Mouse (Mus musculus): ENCODE results near the gene Manf. TPM values are rescaled to one million over a fixed set of nuclear protein-coding genes. Genes with fewer than 3 reads are reported as not detected.
A peak's percentile ranks its signal among the peaks of the same experiment; 100 is the strongest.

Manf gene
- polyA plus RNA-seq, 1 experiment from 2014 or later, result 360 TPM

DNA sequence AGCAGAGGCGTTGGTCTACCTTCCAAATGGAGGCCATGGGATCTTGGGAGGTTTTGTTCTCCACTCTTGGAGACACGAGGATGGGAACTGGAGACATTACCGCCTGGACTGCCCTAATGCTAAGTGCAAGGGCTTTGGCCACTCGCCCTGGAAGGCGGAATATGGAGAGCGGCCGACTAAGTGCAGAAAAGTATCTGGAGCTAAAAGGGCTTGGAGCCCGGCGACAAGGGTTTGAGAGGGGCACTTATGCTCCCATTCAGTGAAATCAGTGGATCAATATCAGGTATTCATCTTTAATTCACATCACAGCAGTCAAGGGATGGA is 735 bp upstream of the Manf start:
- no peaks in the 10 kb centered on the region for H3K9me3 ChIP-seq
- WGBS, result under 1% methylated on average over 9 of the region's 9 CpGs
- H3K27ac ChIP-seq, result peak overlapping the region; percentile 97
- peaks cover 16% of the 10 kb centered on the region for H3K36me3 ChIP-seq
- H3K4me1 ChIP-seq (replicated peaks), result peaks cover 26% of the 10 kb centered on the region
- H3K4me3 ChIP-seq (replicated peaks), result peak overlapping the region; percentile 88
- peak overlapping the region; percentile 89 for H3K4me2 ChIP-seq (replicated peaks)
- no peaks in the 10 kb centered on the region for H3K27me3 ChIP-seq (replicated peaks)
- H3K9ac ChIP-seq, result peak overlapping the region; percentile 72
- no peak for ATAC-seq

- H3K4me2 ChIP-seq (replicated peaks), result peak overlapping the region; percentile 59
- H3K4me1 ChIP-seq (replicated peaks), result peaks cover 28% of the 10 kb centered on the region
- H3K9ac ChIP-seq, result peak overlapping the region; percentile 94
- ATAC-seq, result no peak
- H3K9me3 ChIP-seq, result no peaks in the 10 kb centered on the region
- H3K4me3 ChIP-seq (replicated peaks), result peak overlapping the region; percentile 88
- peaks cover 16% of the 10 kb centered on the region for H3K36me3 ChIP-seq
- 1% methylated on average over 17 of the region's 17 CpGs for WGBS
- H3K27me3 ChIP-seq (replicated peaks), result no peaks in the 10 kb centered on the region
- H3K27ac ChIP-seq, result peak overlapping the region; percentile 86
Observed at GRCm38 (mm10) chr9:106891341-106891741, 438 bp downstream of the Manf start.

DNA sequence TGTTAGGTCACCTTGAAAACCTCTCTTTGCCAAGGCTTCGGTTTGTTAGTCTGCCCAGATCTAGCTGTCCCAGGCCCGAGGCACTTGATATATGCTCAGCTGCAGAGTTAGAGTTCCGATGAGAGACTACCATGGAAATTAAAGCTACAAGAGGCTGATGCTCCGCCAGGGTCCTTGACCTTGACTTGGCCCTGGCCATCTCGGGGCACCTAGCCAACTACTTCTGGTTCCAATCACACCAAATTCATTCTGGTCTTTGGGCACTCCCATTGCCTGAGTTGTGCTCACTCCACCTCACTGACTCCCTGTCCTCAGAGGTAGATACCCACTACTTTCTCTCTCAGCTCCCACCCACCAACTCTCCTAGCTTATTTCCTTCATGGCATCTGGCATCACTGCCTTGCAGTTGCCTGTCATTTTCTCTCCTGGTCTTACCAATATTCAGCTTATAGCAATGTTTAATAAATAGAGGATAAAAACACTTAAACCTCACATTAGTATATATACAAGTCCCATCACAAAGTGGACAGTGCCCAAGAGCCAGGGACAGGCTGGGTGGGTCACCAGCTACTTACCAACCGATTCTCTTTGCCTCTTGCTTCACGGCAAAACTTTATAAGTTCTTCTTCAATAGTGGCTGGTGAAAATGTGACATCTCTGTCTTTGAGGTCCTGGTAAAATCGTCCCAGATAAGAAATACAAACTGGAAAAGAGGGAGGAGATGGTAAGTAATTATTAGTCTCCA is 1.1 kb downstream of the Manf start:
- ATAC-seq, result no peak
- Histone ChIP-seq H3K27me3 (replicated peaks) (no peaks in the 10 kb centered on the region), H3K4me2 (replicated peaks) (peak overlapping the region; percentile 59), H3K9ac (peak overlapping the region; percentile 94), H3K27ac (no peak overlapping the region), H3K36me3 (peaks cover 16% of the 10 kb centered on the region), H3K4me1 (replicated peaks) (peaks cover 28% of the 10 kb centered on the region), H3K9me3 (no peaks in the 10 kb centered on the region), H3K4me3 (replicated peaks) (peak overlapping the region; percentile 88)
- 62% methylated on average over 8 of the region's 8 CpGs for WGBS

DNA sequence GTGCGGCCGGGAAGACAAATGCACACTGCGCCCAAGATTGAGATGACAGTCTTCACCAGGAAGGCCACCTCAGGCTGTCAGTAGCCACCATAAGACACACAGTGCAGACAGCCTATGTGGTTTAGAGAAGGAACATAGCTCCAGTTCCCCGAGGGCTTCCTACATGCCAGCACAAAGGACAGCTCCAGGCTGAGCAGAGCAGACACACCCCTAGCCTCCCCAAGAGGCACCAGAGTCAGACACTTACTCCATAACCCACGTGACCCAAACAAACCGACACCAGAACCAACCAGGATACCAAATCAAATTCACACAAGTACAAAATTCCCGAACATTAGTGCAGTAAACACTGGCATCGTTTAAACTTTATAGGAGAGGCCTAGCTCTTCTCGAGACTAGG is 2.5 kb downstream of the Manf start:
- peaks cover 18% of the 10 kb centered on the region for H3K36me3 ChIP-seq
- WGBS, result 81% methylated on average over 9 of the region's 9 CpGs
- no peaks in the 10 kb centered on the region for H3K9me3 ChIP-seq
- no peak for ATAC-seq
- no peak overlapping the region for H3K27ac ChIP-seq
- H3K27me3 ChIP-seq (replicated peaks), result no peaks in the 10 kb centered on the region
- peaks cover 42% of the 10 kb centered on the region for H3K4me1 ChIP-seq (replicated peaks)
- H3K4me3 ChIP-seq (replicated peaks), result no peak overlapping the region
- 0 out of 2 replicates have a peak overlapping the region, but pooled peaks have one; percentile 59 for H3K4me2 ChIP-seq (replicated peaks)
- no peak overlapping the region for H3K9ac ChIP-seq

DNA sequence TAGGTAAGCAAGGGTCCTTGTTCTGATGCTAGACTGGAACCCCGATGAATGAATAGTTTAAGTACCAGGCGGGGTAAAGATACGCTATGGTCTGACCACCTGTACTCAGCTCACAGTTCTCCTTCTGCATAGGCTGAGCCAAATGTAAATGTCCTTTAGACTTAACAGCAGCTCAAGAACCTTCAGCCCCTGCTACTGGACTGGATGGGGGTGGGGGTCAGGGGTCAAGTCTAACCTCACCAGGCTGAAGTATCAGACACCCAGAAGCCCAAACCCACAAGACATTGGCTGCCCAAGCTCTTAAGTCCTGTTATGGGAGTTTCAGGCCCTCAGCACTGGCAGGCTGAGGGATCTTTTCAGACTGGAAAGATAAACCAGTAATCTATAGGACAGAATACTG is 3.4 kb downstream of the Manf start:
- Histone ChIP-seq H3K4me2 (replicated peaks) (no peak overlapping the region), H3K9ac (no peak overlapping the region), H3K4me3 (replicated peaks) (no peak overlapping the region), H3K36me3 (peaks cover 23% of the 10 kb centered on the region), H3K4me1 (replicated peaks) (peaks cover 49% of the 10 kb centered on the region), H3K27me3 (replicated peaks) (no peaks in the 10 kb centered on the region), H3K27ac (no peak overlapping the region), H3K9me3 (no peaks in the 10 kb centered on the region)
- no peak for ATAC-seq
- 98% methylated on average over 3 of the region's 3 CpGs for WGBS

- Histone ChIP-seq H3K27me3 (replicated peaks) (no peaks in the 10 kb centered on the region), H3K27ac (peak within 1 kb of the TSS; percentile 81), H3K36me3 (peaks cover 33% of the 10 kb centered on the region), H3K4me3 (replicated peaks) (peak within 1 kb of the TSS; percentile 91), H3K9me3 (no peaks in the 10 kb centered on the region), H3K9ac (peak within 1 kb of the TSS; percentile 93), H3K4me1 (replicated peaks) (peaks cover 52% of the 10 kb centered on the region), H3K4me2 (replicated peaks) (peak within 1 kb of the TSS; percentile 95)
- WGBS, result 2% methylated on average over 73 of the region's 101 CpGs
- ATAC-seq, result peak; percentile 85
Observed at GRCm38 (mm10) chr9:106886828-106887702, 4.7 kb downstream of the Manf start, which contains the start of gene Rbm15b. Rbm15b (minus strand) TSS chr9:106887428.

DNA sequence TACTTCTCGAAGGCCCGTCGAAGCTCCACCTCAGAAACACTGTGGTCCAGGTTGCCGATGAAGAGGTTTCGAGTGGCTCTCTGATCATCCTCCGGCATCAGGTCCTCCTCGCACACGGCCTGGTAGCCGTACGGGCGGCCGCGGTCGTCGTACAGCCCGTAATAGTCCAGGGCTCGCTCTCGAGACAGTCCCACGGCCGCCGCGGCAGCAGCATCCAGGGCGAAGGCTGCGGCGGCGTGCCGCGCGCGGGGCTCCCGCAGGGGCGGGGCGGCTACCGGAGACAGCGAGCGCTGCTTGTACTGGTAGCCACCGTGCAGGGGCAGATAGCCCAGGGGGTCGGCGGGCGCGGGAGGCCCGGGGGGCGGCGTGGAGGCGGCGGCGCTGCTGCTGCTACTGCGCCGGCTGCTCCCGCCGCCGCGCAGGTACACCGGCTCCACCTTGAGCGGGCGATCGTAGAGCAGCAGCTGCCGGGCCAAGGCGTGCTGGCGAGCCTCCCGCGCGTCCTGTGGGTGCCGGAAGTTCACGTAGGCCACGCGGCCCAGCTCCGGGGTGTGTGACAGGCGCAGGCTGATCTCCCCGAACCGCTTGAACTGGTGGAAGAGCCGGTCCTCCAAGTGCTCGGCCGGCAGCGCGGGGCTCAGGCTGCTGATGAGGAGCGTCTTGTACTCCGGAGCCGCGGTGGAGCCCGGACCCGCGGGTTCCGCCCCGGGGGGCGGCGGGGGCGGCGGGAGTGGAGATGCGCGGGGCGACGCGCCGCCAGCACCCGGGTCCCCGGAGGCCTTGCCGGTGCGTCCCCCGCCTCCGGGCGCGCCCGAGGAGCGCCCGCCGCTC is 5.7 kb downstream of the Manf start:
- Histone ChIP-seq H3K4me3 (replicated peaks) (peak overlapping the region; percentile 91), H3K4me2 (replicated peaks) (peak overlapping the region; percentile 95), H3K9me3 (no peaks in the 10 kb centered on the region), H3K27me3 (replicated peaks) (no peaks in the 10 kb centered on the region), H3K36me3 (peaks cover 40% of the 10 kb centered on the region), H3K27ac (peak overlapping the region; percentile 81), H3K9ac (peak overlapping the region; percentile 93), H3K4me1 (replicated peaks) (peaks cover 56% of the 10 kb centered on the region)
- under 1% methylated on average over 97 of the region's 107 CpGs for WGBS
- peak; percentile 11 for ATAC-seq

GRCm38 (mm10) chr9:106884996-106885900 is 6.5 kb downstream of the Manf start:
- peaks cover 43% of the 10 kb centered on the region for H3K36me3 ChIP-seq
- peak overlapping the region; percentile 91 for H3K4me3 ChIP-seq (replicated peaks)
- WGBS, result 18% methylated on average over 44 of the region's 44 CpGs
- no peak overlapping the region for H3K27ac ChIP-seq
- no peaks in the 10 kb centered on the region for H3K27me3 ChIP-seq (replicated peaks)
- ATAC-seq, result no peak
- peak overlapping the region; percentile 93 for H3K9ac ChIP-seq
- H3K9me3 ChIP-seq, result no peaks in the 10 kb centered on the region
- H3K4me2 ChIP-seq (replicated peaks), result peak overlapping the region; percentile 95
- H3K4me1 ChIP-seq (replicated peaks), result peaks cover 48% of the 10 kb centered on the region

- Histone ChIP-seq H3K27ac (no peak overlapping the region), H3K9ac (peak overlapping the region; percentile 93)
- WGBS, result 27% methylated on average over 16 of the region's 16 CpGs
Observed at GRCm38 (mm10) chr9:106884306-106884705, 7.5 kb downstream of the Manf start.

GRCm38 (mm10) chr9:106883085-106883484 is 8.7 kb downstream of the Manf start:
- H3K4me2 ChIP-seq (replicated peaks), result peak overlapping the region; percentile 33
- no peak for ATAC-seq
- 79% methylated on average over 3 of the region's 3 CpGs for WGBS

More at GRCm38 (mm10) chr9:106884306-106884705, 7.5 kb downstream of the Manf start:
- H3K9me3 ChIP-seq, result no peaks in the 10 kb centered on the region
- H3K27me3 ChIP-seq (replicated peaks), result no peaks in the 10 kb centered on the region
- peak overlapping the region; percentile 95 for H3K4me2 ChIP-seq (replicated peaks)
- ATAC-seq, result no peak
- peaks cover 38% of the 10 kb centered on the region for H3K36me3 ChIP-seq
- H3K4me3 ChIP-seq (replicated peaks), result peak overlapping the region; percentile 91
- H3K4me1 ChIP-seq (replicated peaks), result peaks cover 42% of the 10 kb centered on the region

DNA sequence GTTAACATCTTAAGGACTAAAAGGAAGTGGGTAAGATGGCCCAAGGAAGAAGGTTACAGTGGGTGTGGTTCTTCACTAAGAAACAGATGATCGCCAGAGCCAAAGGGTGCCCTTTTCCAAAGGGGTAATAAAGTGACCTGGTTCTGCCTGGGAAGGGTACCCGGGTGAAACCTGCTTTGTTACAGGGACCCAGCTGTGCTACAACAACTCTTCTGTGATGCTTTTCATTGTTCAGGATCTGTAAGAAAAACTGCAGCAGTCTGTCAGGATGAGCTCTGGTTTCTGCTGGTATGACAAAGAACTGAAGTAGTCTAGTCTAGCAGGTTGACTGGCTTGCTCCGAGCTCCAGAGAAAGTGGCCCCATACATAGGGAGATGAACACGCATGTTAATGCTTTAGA is 9.6 kb downstream of the Manf start:
- Histone ChIP-seq H3K4me1 (replicated peaks) (peaks cover 28% of the 10 kb centered on the region), H3K27me3 (replicated peaks) (no peaks in the 10 kb centered on the region), H3K4me2 (replicated peaks) (no peak overlapping the region), H3K27ac (no peak overlapping the region), H3K4me3 (replicated peaks) (no peak overlapping the region), H3K36me3 (peaks cover 30% of the 10 kb centered on the region; the same call in 1 of the 2 replicates), H3K9me3 (no peaks in the 10 kb centered on the region), H3K9ac (no peak overlapping the region)
- 77% methylated on average over 4 of the region's 4 CpGs for WGBS
- no peak for ATAC-seq

More at GRCm38 (mm10) chr9:106883085-106883484, 8.7 kb downstream of the Manf start:
- Histone ChIP-seq H3K4me3 (replicated peaks) (no peak overlapping the region), H3K36me3 (peaks cover 31% of the 10 kb centered on the region), H3K9me3 (no peaks in the 10 kb centered on the region), H3K4me1 (replicated peaks) (peaks cover 35% of the 10 kb centered on the region), H3K27me3 (replicated peaks) (no peaks in the 10 kb centered on the region), H3K27ac (no peak overlapping the region), H3K9ac (0 out of 2 replicates have a peak overlapping the region, but pooled peaks have one; percentile 17)
